Mouse (Mus musculus): ENCODE results near the gene Kdm2b.

GRCm38 (mm10) chr5:122888612-122889214, 100.9 kb downstream of the Kdm2b start:
- TF ChIP-seq GATA1 (IDR thresholded peaks at IDR 0.05; ENCODE audit: low read length) (no peak), TAL1 (IDR thresholded peaks at IDR 0.05; ENCODE audit: low read length) (no peak)

Measured in erythroblast, embryonic 14.5 days (primary cell).